ENCODE assay signal across 22 mouse cellular contexts in genomic region chr8:123516596-123516995, GRCm38 (mm10). TPM values are rescaled to one million over a fixed set of nuclear protein-coding genes. Genes with fewer than 3 reads are reported as not detected.
DNase-seq lines count a peak whose midpoint lies in the region; ATAC-seq lines count a peak whose summit lies in the region.
"Had no signal": no experiment of that assay in that cellular context is flagged by ENCODE, and none has a peak within 500 bp of the region (broad histone marks: within the 10 kb centered on the region; RNA-seq: fewer than 3 reads in every experiment).

No protein-coding gene starts in this region.

- H3K36me3 ChIP-seq in intestine, embryonic 15.5 days = no peaks in the 10 kb centered on the region

- peak; percentile 33 for DNase-seq in ovary, adult 18-20 months (ENCODE audit: low spot score)
- no peak for DNase-seq in ovary, postnatal 36 days (ENCODE audit: low spot score)
- peak; percentile 89 to 95 for DNase-seq in adrenal gland, adult (ENCODE audit: inconsistent age in 2 of 2, low spot score in 1 of 2)
- peak; percentile 88 to 91 for DNase-seq in adrenal gland, postnatal 36 days
- DNase-seq in kidney, adult 8-10 months = no peak
- DNase-seq: gastrocnemius, postnatal 25 days; heart, adult 2 months; heart, postnatal 4 days; kidney, adult 11 months; liver; lung, adult 18-20 months; thymus, postnatal 36 days had no signal

- H3K4me1 ChIP-seq in intestine, embryonic 15.5 days (replicated peaks) = peaks cover 20% of the 10 kb centered on the region

- peaks cover 44% of the 10 kb centered on the region for H3K27me3 ChIP-seq in intestine, embryonic 15.5 days (replicated peaks)

- H3K9me3 ChIP-seq in intestine, embryonic 15.5 days = no peaks in the 10 kb centered on the region
- H3K9me3 ChIP-seq: embryonic facial prominence, embryonic 10.5 days; forebrain, embryonic 13.5 days; heart, embryonic 15.5 days; neural tube, embryonic 12.5 days had no signal

- H3K9ac ChIP-seq in intestine, embryonic 15.5 days = no peak overlapping the region
- H3K9ac ChIP-seq: forebrain, embryonic 13.5 days; heart, embryonic 15.5 days had no signal

- no peak overlapping the region for H3K4me2 ChIP-seq in intestine, embryonic 15.5 days (replicated peaks)
- H3K4me2 ChIP-seq: heart, embryonic 15.5 days had no signal

- no peak overlapping the region for H3K4me3 ChIP-seq in intestine, embryonic 15.5 days (replicated peaks)
- H3K4me3 ChIP-seq: forebrain, embryonic 13.5 days; heart, adult 2 months; heart, embryonic 15.5 days; neural tube, embryonic 12.5 days had no signal

- no peak overlapping the region for H3K27ac ChIP-seq in intestine, embryonic 15.5 days
- H3K27ac ChIP-seq: embryonic facial prominence, embryonic 10.5 days; heart, adult 2 months; heart, embryonic 15.5 days; kidney, postnatal 0 days; neural tube, embryonic 12.5 days had no signal

- ATAC-seq in cerebellum, adult (ENCODE audit: insufficient number of reproducible peaks, low FRiP score, low TSS enrichment) = no peak
- no peak for ATAC-seq in intestine, embryonic 15.5 days
- ATAC-seq: forebrain, embryonic 13.5 days; hindbrain, embryonic 16.5 days had no signal

- 49% methylated on average over 2 of the region's 2 CpGs for WGBS in intestine, embryonic 15.5 days

RNA-seq across cellular contexts. Expression of gene Dbndd1, which starts 1.3 kb away (rescaled TPM):
- under 1 TPM in 1 of 2 experiments, not detected in 1; 0.43 TPM for total RNA-seq in adrenal gland, postnatal 36 days (2021)
- polyA plus RNA-seq in intestine, embryonic 15.5 days (2015; fragmentation: Nextera tagmentation; extraction: Ambion mirVana) = 2.6 and 2.7 TPM in 2 replicates
- total RNA-seq: gastrocnemius, postnatal 25 days; heart, adult 2 months; heart, postnatal 4 days; megakaryocyte-erythroid progenitor cell, adult 5-6 weeks; monocyte, adult 5-6 weeks had no signal

RNA-seq across cellular contexts. Expression of gene Gas8, which starts 2.0 kb away (rescaled TPM):
- total RNA-seq in adrenal gland, postnatal 36 days (2021) = 10 to 100 TPM; 12.1 to 14.7 TPM
- polyA plus RNA-seq in intestine, embryonic 15.5 days (2015; fragmentation: Nextera tagmentation; extraction: Ambion mirVana) = 20.3 and 21.7 TPM in 2 replicates

RNA-seq across cellular contexts. Expression of gene Afg3l1, which starts 38.9 kb away (rescaled TPM):
- total RNA-seq in adrenal gland, postnatal 36 days (2021) = 10 to 100 TPM; 64.2 TPM
- 43.4 and 51.2 TPM in 2 replicates for polyA plus RNA-seq in intestine, embryonic 15.5 days (2015; fragmentation: Nextera tagmentation; extraction: Ambion mirVana)

Comparison
In these comparisons a context has a peak if more than half of its experiments do, and no peak if none do; other contexts are left out.
1. DNase-seq: peak in ovary, adult 18-20 months (single experiment), adrenal gland, adult (2 of 2) and adrenal gland, postnatal 36 days (2 of 2); none in ovary, postnatal 36 days (single experiment) and kidney, adult 8-10 months (0 of 2).